Mouse (Mus musculus) hindbrain, embryonic 11.5 days (tissue): ENCODE measurements around the gene Fam117a. TPM values are rescaled to one million over a fixed set of nuclear protein-coding genes. Genes with fewer than 3 reads are reported as not detected.

Experiments
- ATAC-seq: fragments of 200-750 bp; cut with Nextera tagmentation; 2 replicates; pipeline ENCODE4 v1.8.0; 2017; ENCODE audit warnings: mild to moderate bottlenecking, moderate TSS enrichment, moderate library complexity; ENCODE audit not compliant: low FRiP score
- DNase-seq: peaks from one replicate; pipeline ENCODE4 v3.0.0-alpha.2; 2015; ENCODE audit warnings: low spot score
- H3K27ac ChIP-seq: fragments of 300-500 bp; sonication (generic); 2 replicates; pipeline ENCODE4 v1.5.1; 2014; ENCODE audit warnings: mild to moderate bottlenecking, low read depth, low read length
- H3K27me3 ChIP-seq: fragments of 300-500 bp; sonication (generic); 2 replicates; pipeline ENCODE4 v1.6.1; 2014; ENCODE audit warnings: mild to moderate bottlenecking, low read length, moderate library complexity, mixed read lengths; ENCODE audit not compliant: control insufficient read depth, insufficient read depth
- H3K36me3 ChIP-seq: fragments of 300-500 bp; sonication (generic); 2 replicates; pipeline ENCODE4 v1.6.1; 2014; ENCODE audit warnings: mild to moderate bottlenecking, low read length, moderate library complexity, mixed read lengths; ENCODE audit not compliant: control insufficient read depth, insufficient read depth
- H3K4me1 ChIP-seq: fragments of 300-500 bp; sonication (generic); replicated peaks from 2 replicates; pipeline ENCODE4 v1.6.1; 2014; ENCODE audit warnings: low read length, mixed read lengths; ENCODE audit not compliant: control insufficient read depth, insufficient read depth
- H3K4me2 ChIP-seq: fragments of 300-500 bp; sonication (generic); replicated peaks from 2 replicates; pipeline ENCODE4 v1.6.1; 2014; ENCODE audit warnings: mild to moderate bottlenecking, low read depth, low read length
- H3K4me3 ChIP-seq: fragments of 300-500 bp; sonication (generic); 2 replicates; pipeline ENCODE4 v1.5.1; 2014; ENCODE audit warnings: low read depth, low read length
- H3K9ac ChIP-seq: fragments of 300-500 bp; sonication (generic); 2 replicates; pipeline ENCODE4 v1.6.1; 2014; ENCODE audit warnings: low read depth, low read length
- H3K9me3 ChIP-seq: fragments of 300-500 bp; sonication (generic); 2 replicates; pipeline ENCODE4 v1.6.1; 2016; ENCODE audit warnings: low read length; ENCODE audit not compliant: control insufficient read depth
- WGBS: fragments of 180-500 bp; shearing (Covaris S2); extraction: QIAGEN DNeasy Blood & Tissue Kit; methylation state at CpG from one replicate; pipeline ENCODE4 v1.1.7; 2014; 5-methylcytosine and 5-hydroxymethylcytosine counted together
- polyA plus RNA-seq: library from polyadenylated mRNA; unstranded; fragments of >200 nt; fragmentation: Nextera tagmentation; extraction: Ambion mirVana; gene quantifications from 2 replicates; pipeline ENCODE4 v1.2.1, GENCODE M21; 2014

The Fam117a gene
- polyA plus RNA-seq, 1 experiment from 2014 or later = 11.1 TPM

DNA sequence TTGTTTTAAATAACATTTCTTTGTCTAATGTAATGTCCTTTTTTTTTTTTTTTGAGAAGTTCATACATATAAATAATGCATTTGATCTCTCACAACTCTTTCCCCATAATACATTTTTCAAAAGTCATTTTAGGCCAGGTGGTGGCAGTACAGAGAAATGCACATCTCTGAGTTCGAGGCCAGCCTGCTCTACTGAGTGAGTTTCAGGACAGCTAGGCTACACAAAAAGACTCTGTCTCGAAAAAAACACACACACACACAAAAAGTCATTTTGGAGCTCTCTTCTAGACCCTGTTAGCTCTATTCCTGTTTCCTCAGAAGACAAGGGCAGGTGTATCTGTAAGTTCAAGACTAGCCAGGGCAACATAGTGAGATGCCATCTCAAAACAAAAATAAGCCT lies 15.9 kb downstream of the Fam117a start:
- no peaks in the 10 kb centered on the region for H3K36me3 ChIP-seq

DNA sequence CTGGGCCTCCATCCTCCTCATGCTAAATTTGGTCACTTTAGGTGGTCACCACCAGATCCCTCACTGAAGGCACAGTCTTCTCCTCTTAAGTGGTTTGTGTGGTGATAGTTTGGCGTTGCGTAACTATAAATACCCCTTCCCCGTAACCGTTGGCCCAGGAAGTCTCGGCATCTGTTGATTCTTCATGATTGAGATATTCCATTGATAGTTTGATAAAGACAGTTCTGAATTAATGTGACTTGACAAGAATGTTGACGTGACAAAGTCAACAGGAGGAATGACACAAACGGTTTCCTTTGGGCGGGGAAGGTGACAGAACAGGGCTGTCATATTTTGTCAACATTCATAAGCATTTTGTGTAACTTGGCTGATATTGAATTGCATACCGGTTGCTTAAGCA lies 16.4 kb downstream of the Fam117a start:
- H3K9ac ChIP-seq = no peak overlapping the region
- 96% methylated on average over 9 of the region's 9 CpGs for WGBS
- no peak for DNase-seq
- H3K9me3 ChIP-seq = no peaks in the 10 kb centered on the region
- H3K4me3 ChIP-seq = no peak overlapping the region
- H3K36me3 ChIP-seq = no peaks in the 10 kb centered on the region
- no peaks in the 10 kb centered on the region for H3K4me1 ChIP-seq
- no peak overlapping the region for H3K27ac ChIP-seq
- no peaks in the 10 kb centered on the region for H3K27me3 ChIP-seq
- H3K4me2 ChIP-seq = no peak overlapping the region
- no peak for ATAC-seq

More for the DNA sequence above, 15.9 kb downstream of the Fam117a start:
- 96% methylated on average over 2 of the region's 2 CpGs for WGBS
- Histone ChIP-seq H3K9me3 (no peaks in the 10 kb centered on the region), H3K4me1 (no peaks in the 10 kb centered on the region), H3K4me3 (no peak overlapping the region), H3K9ac (no peak overlapping the region), H3K4me2 (no peak overlapping the region), H3K27ac (no peak overlapping the region), H3K27me3 (no peaks in the 10 kb centered on the region)
- DNase-seq (no peak), ATAC-seq (no peak)

DNA sequence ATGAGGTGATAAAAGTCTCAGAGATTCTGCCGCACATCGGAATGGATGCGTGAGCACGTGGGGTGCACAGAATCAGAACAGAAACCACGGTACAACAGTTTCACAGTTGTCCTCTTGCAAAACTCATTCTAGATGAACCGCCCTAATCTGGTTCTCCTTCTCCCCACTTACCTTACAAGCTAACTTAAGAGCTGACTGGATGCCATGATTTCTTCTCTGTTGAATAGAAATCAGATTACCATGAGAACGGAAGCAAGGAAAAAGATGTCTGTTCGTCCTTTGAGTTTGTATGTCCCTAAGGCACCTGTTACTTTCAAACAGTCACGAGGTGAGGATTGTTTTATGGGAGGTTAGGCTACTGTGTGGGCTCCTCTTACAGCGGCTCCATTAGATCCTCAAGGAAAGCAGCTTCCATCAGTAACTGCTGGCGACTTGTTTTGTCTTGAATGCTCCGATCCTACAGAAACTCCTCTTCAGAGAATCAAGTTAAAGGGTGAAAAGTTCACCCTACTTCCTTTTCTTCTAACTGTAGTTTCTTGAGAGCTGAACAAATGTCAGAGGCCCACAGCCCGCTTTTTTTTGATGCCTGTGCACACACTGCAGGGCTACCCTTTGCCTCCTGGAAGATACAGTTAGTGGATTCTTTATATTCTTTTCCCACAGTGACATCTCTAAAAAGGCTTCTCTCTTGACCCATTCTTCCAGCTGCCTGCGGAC lies 17.6 kb downstream of the Fam117a start:
- H3K9me3 ChIP-seq = no peaks in the 10 kb centered on the region
- no peak overlapping the region for H3K4me3 ChIP-seq
- no peak overlapping the region for H3K9ac ChIP-seq
- 94% methylated on average over 14 of the region's 14 CpGs for WGBS
- no peaks in the 10 kb centered on the region for H3K27me3 ChIP-seq
- H3K4me1 ChIP-seq = no peaks in the 10 kb centered on the region
- DNase-seq (no peak), ATAC-seq (no peak)
- no peak overlapping the region for H3K27ac ChIP-seq
- H3K4me2 ChIP-seq = no peak overlapping the region
- H3K36me3 ChIP-seq = no peaks in the 10 kb centered on the region

DNA sequence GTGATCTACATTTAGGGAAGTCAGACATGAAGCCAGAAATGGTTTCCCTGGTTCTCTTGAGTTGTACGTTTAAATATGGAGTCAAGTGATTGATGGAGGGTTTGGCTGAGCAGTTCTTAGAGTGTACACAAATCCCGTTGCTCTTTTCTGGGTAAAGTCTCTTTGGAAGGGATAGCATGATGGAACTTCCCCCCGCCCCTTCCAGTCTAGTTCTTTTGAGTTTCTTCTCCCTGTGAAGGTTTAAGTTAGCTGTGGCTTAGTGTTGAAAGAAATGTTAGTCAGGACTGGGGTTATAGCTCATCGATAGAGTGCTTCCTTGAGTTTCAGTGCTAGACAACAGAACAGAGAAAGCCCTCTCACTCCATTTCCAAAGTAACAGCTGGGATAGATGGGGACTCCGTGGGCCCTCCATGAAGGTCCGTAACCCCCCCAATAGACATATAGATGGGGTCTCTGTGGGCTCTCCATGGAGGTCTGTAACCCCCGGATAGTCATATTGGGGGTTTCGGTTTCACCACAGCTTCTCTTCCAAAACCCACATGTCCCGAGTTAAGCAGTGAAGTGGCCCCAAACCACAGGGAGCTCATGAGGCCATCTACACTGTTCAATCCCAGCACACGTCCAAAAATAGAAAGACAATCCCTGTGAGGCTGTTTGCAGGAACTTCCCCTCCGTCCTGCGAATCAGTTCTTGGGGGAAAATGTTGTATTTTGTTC lies 18.3 kb downstream of the Fam117a start:
- Histone ChIP-seq H3K9ac (no peak overlapping the region), H3K36me3 (no peaks in the 10 kb centered on the region), H3K4me2 (no peak overlapping the region), H3K27ac (no peak overlapping the region), H3K9me3 (no peaks in the 10 kb centered on the region), H3K4me1 (no peaks in the 10 kb centered on the region), H3K27me3 (no peaks in the 10 kb centered on the region), H3K4me3 (no peak overlapping the region)
- no peak for DNase-seq
- 90% methylated on average over 12 of the region's 12 CpGs for WGBS
- no peak for ATAC-seq

DNA sequence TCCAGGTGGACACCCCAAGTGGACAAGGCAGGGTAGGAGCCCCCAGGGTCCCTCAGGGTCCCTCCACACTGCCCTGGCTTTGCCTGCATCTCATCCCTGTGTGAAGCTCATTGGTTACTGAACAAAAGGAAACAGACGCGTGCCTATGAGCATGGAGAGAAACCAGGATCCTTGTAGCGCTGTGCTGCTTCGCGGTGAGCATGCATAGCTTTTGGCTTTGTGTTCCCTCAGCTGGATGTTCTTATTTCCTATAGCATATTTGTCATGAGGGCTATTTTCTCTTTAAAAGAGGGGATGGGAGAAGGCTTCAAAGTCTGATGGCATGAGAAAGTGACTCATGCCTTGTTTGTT lies 18.8 kb downstream of the Fam117a start:
- no peak overlapping the region for H3K4me3 ChIP-seq
- no peak overlapping the region for H3K4me2 ChIP-seq
- 93% methylated on average over 5 of the region's 5 CpGs for WGBS
- no peak overlapping the region for H3K9ac ChIP-seq
- DNase-seq (no peak), ATAC-seq (no peak)
- H3K9me3 ChIP-seq = no peaks in the 10 kb centered on the region
- H3K27me3 ChIP-seq = no peaks in the 10 kb centered on the region
- no peaks in the 10 kb centered on the region for H3K4me1 ChIP-seq
- H3K27ac ChIP-seq = no peak overlapping the region
- H3K36me3 ChIP-seq = no peaks in the 10 kb centered on the region

DNA sequence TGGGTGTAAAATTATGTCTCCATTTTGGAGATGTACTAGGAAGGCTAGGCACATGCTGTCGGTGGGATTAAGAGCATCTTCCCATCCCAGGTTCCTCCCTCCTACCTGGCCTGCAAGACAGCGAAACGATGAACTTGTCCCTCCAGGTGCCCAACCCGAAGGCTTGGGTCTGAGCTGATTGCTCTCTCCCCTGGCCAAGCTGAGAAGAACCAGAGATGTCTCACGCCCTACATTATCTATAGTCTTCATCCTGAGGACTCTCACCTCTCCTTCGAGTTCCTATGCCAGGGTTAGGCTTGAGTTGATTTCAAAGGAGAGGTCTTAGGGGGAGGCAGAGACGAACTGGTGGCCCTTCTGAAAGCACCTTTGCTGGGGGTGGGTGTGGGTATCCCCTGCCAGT lies 19.2 kb downstream of the Fam117a start:
- DNase-seq = no peak
- H3K4me2 ChIP-seq = no peak overlapping the region
- H3K4me3 ChIP-seq = no peak overlapping the region
- H3K9ac ChIP-seq = no peak overlapping the region
- H3K36me3 ChIP-seq = no peaks in the 10 kb centered on the region
- no peaks in the 10 kb centered on the region for H3K9me3 ChIP-seq
- no peaks in the 10 kb centered on the region for H3K27me3 ChIP-seq
- ATAC-seq = no peak
- H3K4me1 ChIP-seq = no peaks in the 10 kb centered on the region
- H3K27ac ChIP-seq = no peak overlapping the region
- WGBS = 92% methylated on average over 7 of the region's 7 CpGs

DNA sequence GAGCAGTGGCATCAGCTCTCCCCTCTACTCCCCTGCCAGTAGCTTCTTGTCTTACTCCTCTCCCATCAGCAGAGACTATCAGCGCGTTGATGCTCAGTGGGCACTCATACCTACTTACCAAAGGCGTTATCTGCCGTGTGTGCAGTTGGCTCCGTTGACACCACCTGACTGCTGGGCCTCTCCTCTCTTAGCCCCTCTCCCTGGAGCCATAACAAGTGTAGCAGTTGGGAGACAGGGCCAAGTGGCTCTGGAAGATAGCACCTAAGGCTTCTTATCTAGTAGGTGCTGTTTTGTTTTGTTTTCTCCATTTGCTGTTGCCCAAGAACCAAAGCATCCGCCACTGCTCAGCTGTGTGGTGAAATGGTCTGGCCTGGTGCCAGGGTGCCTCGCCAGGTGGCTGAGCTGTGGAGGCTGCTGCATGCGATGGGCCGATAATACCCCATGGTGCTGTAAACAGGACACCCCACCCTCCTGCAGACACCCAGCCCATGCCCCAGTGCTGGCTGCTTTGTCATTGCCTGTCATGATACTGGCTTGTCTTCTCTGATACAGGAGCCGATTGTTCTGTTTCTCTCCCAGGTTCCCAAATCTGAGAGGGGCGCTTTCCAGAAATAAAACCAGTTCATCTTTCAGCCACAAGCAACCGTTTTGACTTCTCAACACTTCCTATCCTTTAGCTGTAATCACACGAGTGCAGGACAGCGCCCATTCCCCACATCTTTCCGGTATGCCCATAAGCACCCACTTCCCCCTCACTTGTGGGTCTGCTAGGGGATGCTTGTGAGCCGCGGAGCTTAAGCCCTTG lies 19.9 kb downstream of the Fam117a start:
- 86% methylated on average over 17 of the region's 17 CpGs for WGBS
- Histone ChIP-seq H3K27me3 (no peaks in the 10 kb centered on the region), H3K36me3 (no peaks in the 10 kb centered on the region), H3K9me3 (no peaks in the 10 kb centered on the region), H3K27ac (no peak overlapping the region), H3K4me1 (no peaks in the 10 kb centered on the region), H3K4me3 (no peak overlapping the region), H3K4me2 (no peak overlapping the region), H3K9ac (no peak overlapping the region)
- no peak for ATAC-seq
- DNase-seq = no peak

DNA sequence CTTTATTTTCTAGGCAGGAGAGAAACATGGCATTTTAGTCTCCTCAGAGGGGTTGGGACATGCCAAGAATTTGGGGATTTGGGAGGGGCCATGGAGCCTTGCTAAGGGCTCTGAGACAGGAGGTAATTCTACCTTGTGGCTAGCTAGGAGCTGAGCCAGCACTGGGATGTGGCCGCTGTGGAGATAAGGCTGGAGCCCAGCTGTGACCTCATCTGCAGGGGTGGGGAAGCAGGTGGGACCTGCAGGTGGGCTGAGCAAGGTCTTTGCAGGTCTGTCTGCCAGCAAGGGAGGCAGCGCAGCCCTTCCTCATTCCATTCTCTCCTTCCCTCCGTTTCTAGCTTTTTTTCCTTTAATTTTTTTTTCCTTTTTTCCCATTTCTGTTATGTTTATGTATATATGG lies 21.4 kb downstream of the Fam117a start:
- Histone ChIP-seq H3K27me3 (no peaks in the 10 kb centered on the region), H3K36me3 (no peaks in the 10 kb centered on the region), H3K9me3 (no peaks in the 10 kb centered on the region), H3K4me2 (no peak overlapping the region), H3K27ac (no peak overlapping the region), H3K9ac (no peak overlapping the region), H3K4me3 (no peak overlapping the region), H3K4me1 (no peaks in the 10 kb centered on the region)
- 57% methylated on average over 3 of the region's 3 CpGs for WGBS
- ATAC-seq (no peak), DNase-seq (no peak)
